In the genomic region with DNA sequence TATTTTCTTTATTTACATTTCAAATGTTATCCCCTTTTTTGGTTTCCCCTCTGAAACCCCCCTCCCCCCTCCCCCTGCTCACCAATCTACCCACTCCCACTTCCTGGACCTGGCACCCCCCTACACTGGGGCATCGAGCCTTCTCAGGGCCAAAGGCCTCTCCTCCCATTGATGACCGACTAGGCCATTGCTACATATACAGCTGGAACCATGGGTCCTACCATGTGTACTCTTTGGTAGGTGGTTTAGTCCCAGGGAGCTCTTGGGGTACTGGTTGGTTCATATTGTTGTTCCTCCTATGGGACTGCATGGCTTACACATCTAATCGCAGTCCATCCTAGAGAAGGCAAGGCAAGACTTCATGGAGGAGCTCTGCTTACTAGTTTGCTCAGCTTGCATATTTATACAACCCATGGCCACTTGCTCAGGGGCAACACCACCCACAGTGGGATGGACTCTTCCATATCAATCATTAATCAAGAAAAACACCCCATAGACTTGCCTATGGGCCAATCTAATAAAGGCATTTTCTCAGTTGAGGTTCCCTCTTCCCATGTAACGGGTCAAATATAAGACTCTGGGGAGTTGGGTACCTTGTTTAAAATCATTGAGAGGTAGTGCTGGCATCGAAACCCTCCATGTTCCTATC, we compare ENCODE assay signal across 11 mouse cellular contexts.
"Had no signal": no experiment of that assay in that cellular context is flagged by ENCODE, and none has a peak within 500 bp of the region (broad histone marks: within the 10 kb centered on the region; RNA-seq: fewer than 3 reads in every experiment).

No protein-coding gene starts in this region.

- H3K27ac ChIP-seq: midbrain, embryonic 12.5 days had no signal

- H3K36me3 ChIP-seq: limb, embryonic 13.5 days; midbrain, embryonic 12.5 days; neural tube, embryonic 13.5 days had no signal

- H3K4me3 ChIP-seq: limb, embryonic 13.5 days; midbrain, embryonic 12.5 days; neural tube, embryonic 13.5 days had no signal

- H3K9me3 ChIP-seq: limb, embryonic 13.5 days; midbrain, embryonic 12.5 days; neural tube, embryonic 13.5 days had no signal

- H3K9ac ChIP-seq: limb, embryonic 13.5 days; midbrain, embryonic 12.5 days; neural tube, embryonic 13.5 days had no signal

- H3K27me3 ChIP-seq: limb, embryonic 13.5 days; midbrain, embryonic 12.5 days; neural tube, embryonic 13.5 days had no signal

- DNase-seq: kidney, postnatal 14 days; left cerebral cortex, postnatal 4 days; lung, adult 18-20 months; retina, postnatal 1 day; right cerebral cortex, postnatal 4 days; spleen, adult 18-20 months; thymus, adult 18-20 months; thymus, postnatal 14 days had no signal

- H3K4me2 ChIP-seq: midbrain, embryonic 12.5 days; neural tube, embryonic 13.5 days had no signal
